Mouse (Mus musculus) kidney, postnatal 0 days (tissue): ENCODE measurements around the gene Atp13a1. TPM values are rescaled to one million over a fixed set of nuclear protein-coding genes. Genes with fewer than 3 reads are reported as not detected.

Experiments
- ATAC-seq: fragments of 200-750 bp; cut with Nextera tagmentation; replicated peaks from 2 replicates; pipeline ENCODE4 v1.8.0; 2017; ENCODE audit warnings: low read depth, moderate number of reproducible peaks, moderate TSS enrichment, moderate library complexity; ENCODE audit not compliant: low FRiP score
- DNase-seq: peaks from one replicate; pipeline ENCODE4 v3.0.0-alpha.2; 2016; ENCODE audit warnings: low spot score
- H3K27ac ChIP-seq: fragments of 300-500 bp; sonication (generic); 2 replicates; pipeline ENCODE4 v1.5.1; 2014; ENCODE audit warnings: mild to moderate bottlenecking
- H3K27me3 ChIP-seq: fragments of 300-500 bp; sonication (generic); 2 replicates; pipeline ENCODE4 v1.6.1; 2014; ENCODE audit warnings: low read length, mixed read lengths; ENCODE audit not compliant: insufficient read depth
- H3K36me3 ChIP-seq: fragments of 300-500 bp; sonication (generic); 2 replicates; pipeline ENCODE4 v1.6.1; 2014; ENCODE audit warnings: low read length, mixed read lengths; ENCODE audit not compliant: insufficient read depth
- H3K4me1 ChIP-seq: fragments of 300-500 bp; sonication (generic); replicated peaks from 2 replicates; pipeline ENCODE4 v1.6.1; 2014; ENCODE audit warnings: antibody characterized with exemption, low read length, mixed read lengths; ENCODE audit not compliant: insufficient read depth
- H3K4me2 ChIP-seq: fragments of 300-500 bp; sonication (generic); 2 replicates; pipeline ENCODE4 v1.6.1; 2014; ENCODE audit warnings: mild to moderate bottlenecking, low read length, moderate library complexity, mixed read lengths
- H3K4me3 ChIP-seq: fragments of 300-500 bp; sonication (generic); replicated peaks from 2 replicates; pipeline ENCODE4 v1.5.1; 2014; ENCODE audit warnings: low read depth, low read length
- H3K9ac ChIP-seq: fragments of 300-500 bp; sonication (generic); 2 replicates; pipeline ENCODE4 v1.6.1; 2014; ENCODE audit warnings: low read depth, low read length
- H3K9me3 ChIP-seq: fragments of 300-500 bp; sonication (generic); replicated peaks from 2 replicates; pipeline ENCODE4 v1.6.1; 2016; ENCODE audit warnings: low read length, inconsistent platforms, mixed read lengths
- CTCF ChIP-seq: IDR thresholded peaks from 2 replicates; pipeline ENCODE4 v1.5.1; 2016; ENCODE audit warnings: antibody characterized with exemption, low read depth, mild to moderate bottlenecking, moderate library complexity
- WGBS: fragments of 180-500 bp; shearing (Covaris S2); extraction: QIAGEN DNeasy Blood & Tissue Kit; methylation state at CpG from one replicate; pipeline ENCODE4 v1.1.7; 2014; 5-methylcytosine and 5-hydroxymethylcytosine counted together
- polyA plus RNA-seq: library from polyadenylated mRNA; unstranded; fragments of >200 nt; fragmentation: Nextera tagmentation; extraction: Ambion mirVana; gene quantifications from 2 replicates; pipeline ENCODE4 v1.2.1, GENCODE M21; 2015

The Atp13a1 gene
- 34.1 and 38.4 TPM in 2 replicates for polyA plus RNA-seq

DNA sequence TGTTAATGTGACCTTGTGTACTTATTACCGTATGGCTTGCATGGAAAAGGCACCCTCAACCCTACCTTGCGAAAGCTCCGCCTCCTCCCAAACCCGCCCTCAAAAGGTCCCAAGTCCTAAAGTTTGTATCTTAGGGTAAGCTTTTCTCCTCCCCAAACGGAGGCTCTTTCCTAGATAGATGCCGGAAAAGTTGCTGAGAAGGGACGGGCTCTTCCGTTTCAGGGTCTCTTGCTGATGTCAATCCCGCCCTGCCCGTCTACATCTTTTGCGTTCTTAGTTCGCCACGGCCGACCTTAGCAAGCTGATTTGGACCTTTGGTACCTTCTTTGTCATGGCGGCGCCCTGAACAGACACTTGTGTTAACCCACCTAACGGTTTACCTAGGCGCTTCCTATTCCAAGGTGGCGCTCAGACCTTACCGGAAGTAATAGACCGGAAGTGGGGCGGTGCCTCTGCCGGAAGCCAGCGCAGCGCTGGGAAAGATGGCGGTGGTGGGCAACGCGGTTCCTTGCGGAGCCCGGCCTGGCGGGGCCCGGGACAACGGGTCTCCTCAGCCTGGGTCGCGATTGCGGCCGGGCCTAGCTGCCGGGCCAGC lies at the start of gene Atp13a1, which contains the start of gene Zfp866:
Gene Atp13a1 (plus strand): TSS at position 391 of the 595 bp plus-strand sequence.
Gene Zfp866 (minus strand): TSS at position 406 of the 595 bp plus-strand sequence.
- ATAC-seq = peak; percentile 95
- Histone ChIP-seq H3K27ac (peak within 1 kb of the TSS; percentile 88), H3K36me3 (0 out of 2 replicates have a peak, but pooled peaks cover 17% of the 10 kb centered on the region), H3K9me3 (no peaks in the 10 kb centered on the region), H3K4me3 (peak within 1 kb of the TSS; percentile 100), H3K4me1 (peaks cover 9% of the 10 kb centered on the region; the same call in 1 of the 2 replicates), H3K27me3 (no peaks in the 10 kb centered on the region), H3K9ac (peak within 1 kb of the TSS; percentile 97), H3K4me2 (peak within 1 kb of the TSS; percentile 70)
- under 1% methylated on average over 38 of the region's 38 CpGs for WGBS
- peak; percentile 8; the same call in 1 of the 2 replicates for TF ChIP-seq CTCF
- peak; percentile 95 for DNase-seq

DNA sequence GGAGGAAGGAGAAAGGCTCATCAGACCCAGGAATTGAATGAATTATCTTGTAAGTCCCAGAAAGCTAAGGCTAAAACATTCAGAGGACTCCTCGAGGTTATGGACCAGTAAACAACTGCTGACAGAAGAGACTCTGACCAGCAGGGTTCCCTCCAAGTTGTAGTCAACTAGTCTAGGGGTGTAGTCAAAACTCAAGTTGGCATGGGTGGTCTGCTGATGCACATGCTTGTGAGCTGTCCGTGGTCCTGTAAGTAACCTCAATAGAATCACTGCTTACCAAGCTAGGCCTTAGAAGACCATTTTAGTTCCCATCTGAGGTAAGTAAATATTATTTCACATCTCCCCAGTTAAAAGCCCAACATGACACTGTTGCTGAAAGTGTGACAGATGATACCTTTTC lies 49.7 kb upstream of the Atp13a1 start:
- H3K9ac ChIP-seq = no peak overlapping the region
- H3K9me3 ChIP-seq = no peaks in the 10 kb centered on the region
- ATAC-seq (no peak), DNase-seq (no peak)
- 83% methylated on average over 2 of the region's 2 CpGs for WGBS
- no peak for TF ChIP-seq CTCF
- no peaks in the 10 kb centered on the region for H3K27me3 ChIP-seq
- no peaks in the 10 kb centered on the region for H3K4me1 ChIP-seq
- H3K4me3 ChIP-seq = no peak overlapping the region
- H3K4me2 ChIP-seq = no peak overlapping the region
- H3K27ac ChIP-seq = no peak overlapping the region
- 0 out of 2 replicates have a peak, but pooled peaks cover 5% of the 10 kb centered on the region for H3K36me3 ChIP-seq

GRCm38 (mm10) chr8:69749544-69750454 lies 41.2 kb upstream of the Atp13a1 start, which contains the start of gene Zfp963:
Zfp963 (minus strand) TSS chr8:69749970.
- TF ChIP-seq CTCF = no peak; the same call in 1 of the 2 replicates
- Histone ChIP-seq H3K4me2 (peak within 1 kb of the TSS; percentile 56), H3K4me1 (0 out of 2 replicates have a peak, but pooled peaks cover 3% of the 10 kb centered on the region), H3K4me3 (peak within 1 kb of the TSS; percentile 58), H3K27me3 (no peaks in the 10 kb centered on the region), H3K36me3 (no peaks in the 10 kb centered on the region), H3K9me3 (no peaks in the 10 kb centered on the region), H3K9ac (peak within 1 kb of the TSS; percentile 87), H3K27ac (peak within 1 kb of the TSS; percentile 98)
- ATAC-seq = peak; percentile 100
- DNase-seq = peak; percentile 96
- WGBS = 3% methylated on average over 48 of the region's 48 CpGs

DNA sequence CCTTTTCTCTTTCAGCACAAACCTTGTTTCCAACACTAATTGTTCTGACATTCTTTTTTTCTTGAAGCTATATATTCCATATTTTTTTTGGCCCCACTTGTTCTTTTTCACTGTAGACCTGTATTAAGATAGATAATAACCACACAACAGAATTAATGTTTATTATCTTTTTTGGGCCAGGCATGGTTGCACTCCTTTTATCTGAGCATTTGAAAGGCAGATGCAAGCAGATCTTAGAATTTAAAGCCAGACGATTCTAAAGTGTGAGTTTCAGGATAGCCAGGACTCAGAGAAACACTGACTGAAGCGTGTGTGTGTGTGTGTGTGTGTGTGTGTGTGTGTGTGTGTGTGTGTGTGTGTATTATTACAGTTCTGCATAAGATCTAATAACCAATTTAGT lies 38.5 kb upstream of the Atp13a1 start:
- no peak for TF ChIP-seq CTCF
- Histone ChIP-seq H3K27me3 (no peaks in the 10 kb centered on the region), H3K36me3 (0 out of 2 replicates have a peak, but pooled peaks cover 3% of the 10 kb centered on the region), H3K27ac (no peak overlapping the region), H3K9me3 (no peaks in the 10 kb centered on the region), H3K4me2 (no peak overlapping the region), H3K4me3 (no peak overlapping the region), H3K9ac (no peak overlapping the region), H3K4me1 (0 out of 2 replicates have a peak, but pooled peaks cover 3% of the 10 kb centered on the region)
- ATAC-seq (no peak), DNase-seq (no peak)
- WGBS = 89% methylated on average over 2 of the region's 2 CpGs

DNA sequence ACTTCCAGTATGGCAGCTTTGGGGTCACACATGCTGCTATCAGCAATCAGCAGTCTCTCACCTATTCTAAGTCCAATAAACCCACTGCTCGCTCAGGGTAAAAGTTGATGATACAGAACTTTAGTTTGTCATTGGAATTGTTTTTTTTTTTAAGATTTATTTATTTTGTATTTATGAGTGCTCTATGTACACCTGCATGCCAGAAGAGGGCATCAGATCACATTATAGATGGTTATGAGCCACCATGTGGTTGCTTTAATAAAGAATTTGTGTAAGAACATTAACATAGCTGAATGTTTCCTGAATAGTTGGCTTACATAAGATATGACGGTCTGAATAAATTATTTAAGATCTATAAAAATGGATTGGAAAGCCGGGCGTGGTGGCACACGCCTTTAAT lies 32.6 kb upstream of the Atp13a1 start:
- H3K27me3 ChIP-seq = no peaks in the 10 kb centered on the region
- no peak for ATAC-seq
- no peak for DNase-seq
- H3K4me2 ChIP-seq = no peak overlapping the region
- peaks cover 13% of the 10 kb centered on the region for H3K36me3 ChIP-seq
- H3K4me1 ChIP-seq = no peaks in the 10 kb centered on the region
- no peak overlapping the region for H3K27ac ChIP-seq
- no peak overlapping the region for H3K4me3 ChIP-seq
- WGBS = 94% methylated on average over 5 of the region's 5 CpGs
- H3K9me3 ChIP-seq = no peaks in the 10 kb centered on the region
- TF ChIP-seq CTCF = peak; percentile 43; the same call in 1 of the 2 replicates
- no peak overlapping the region for H3K9ac ChIP-seq

- no peak for TF ChIP-seq CTCF
- H3K4me2 ChIP-seq = no peak overlapping the region
- H3K36me3 ChIP-seq = peaks cover 40% of the 10 kb centered on the region
- H3K27ac ChIP-seq = no peak overlapping the region
- H3K4me1 ChIP-seq = no peaks in the 10 kb centered on the region
- DNase-seq (no peak), ATAC-seq (no peak)
- WGBS = 93% methylated on average over 4 of the region's 4 CpGs
- H3K4me3 ChIP-seq = no peak overlapping the region
- H3K27me3 ChIP-seq = no peaks in the 10 kb centered on the region
- no peak overlapping the region for H3K9ac ChIP-seq
- H3K9me3 ChIP-seq = no peaks in the 10 kb centered on the region
Measured at GRCm38 (mm10) chr8:69761814-69762445, 29.0 kb upstream of the Atp13a1 start.
